Mouse (Mus musculus): ENCODE data around the gene Kdm8. TPM values are rescaled to one million over a fixed set of nuclear protein-coding genes. Genes with fewer than 3 reads are reported as not detected.

The Kdm8 gene
- 4.7 and 5.7 TPM in 2 replicates for polyA plus RNA-seq (2015; fragmentation: Nextera tagmentation; extraction: Ambion mirVana)

GRCm38 (mm10) chr7:125444464-125445401 is at the start of gene Kdm8:
Kdm8 (plus strand) TSS chr7:125444676.
- peak; percentile 98 for ATAC-seq (ENCODE audit: low FRiP score)
- H3K27ac ChIP-seq (replicated peaks): peak within 1 kb of the TSS; percentile 99
- no peaks in the 10 kb centered on the region for H3K9me3 ChIP-seq (replicated peaks)
- H3K27me3 ChIP-seq (replicated peaks): no peaks in the 10 kb centered on the region
- H3K4me1 ChIP-seq: peaks cover 20% of the 10 kb centered on the region
- peak within 1 kb of the TSS; percentile 86 for H3K9ac ChIP-seq (replicated peaks)
- peak within 1 kb of the TSS; percentile 68 for H3K4me3 ChIP-seq (replicated peaks)
- no peaks in the 10 kb centered on the region for H3K36me3 ChIP-seq
- peak within 1 kb of the TSS; percentile 85 for H3K4me2 ChIP-seq
- 1% methylated on average over 61 of the region's 61 CpGs for WGBS

- Histone ChIP-seq H3K4me3 (replicated peaks) (no peak overlapping the region), H3K36me3 (no peaks in the 10 kb centered on the region), H3K9me3 (replicated peaks) (no peaks in the 10 kb centered on the region), H3K9ac (replicated peaks) (no peak overlapping the region), H3K4me2 (no peak overlapping the region), H3K27me3 (replicated peaks) (0 out of 2 replicates have a peak, but pooled peaks cover 16% of the 10 kb centered on the region), H3K27ac (replicated peaks) (no peak overlapping the region), H3K4me1 (peaks cover 8% of the 10 kb centered on the region)
- WGBS: 79% methylated on average over 8 of the region's 8 CpGs
- ATAC-seq (ENCODE audit: low FRiP score): no peak
These were observed 46.4 kb upstream of the Kdm8 start for GRCm38 (mm10) chr7:125398116-125398515.

- H3K4me1 ChIP-seq: peaks cover 6% of the 10 kb centered on the region; the same call in 1 of the 2 replicates
- H3K36me3 ChIP-seq: no peaks in the 10 kb centered on the region
- ATAC-seq (ENCODE audit: low FRiP score): no peak
- no peak overlapping the region for H3K9ac ChIP-seq (replicated peaks)
- H3K27ac ChIP-seq (replicated peaks): no peak overlapping the region
- H3K9me3 ChIP-seq (replicated peaks): no peaks in the 10 kb centered on the region
- 65% methylated on average over 6 of the region's 6 CpGs for WGBS
- H3K27me3 ChIP-seq (replicated peaks): 0 out of 2 replicates have a peak, but pooled peaks cover 16% of the 10 kb centered on the region
- H3K4me2 ChIP-seq: no peak overlapping the region
- H3K4me3 ChIP-seq (replicated peaks): no peak overlapping the region
These were observed 45.8 kb upstream of the Kdm8 start for GRCm38 (mm10) chr7:125398687-125399086.

- no peak overlapping the region for H3K4me3 ChIP-seq (replicated peaks)
- H3K27me3 ChIP-seq (replicated peaks): no peaks in the 10 kb centered on the region
- WGBS: 69% methylated on average over 6 of the region's 6 CpGs
- no peaks in the 10 kb centered on the region for H3K36me3 ChIP-seq
- no peak for ATAC-seq (ENCODE audit: low FRiP score)
- H3K4me1 ChIP-seq: no peaks in the 10 kb centered on the region
- H3K9me3 ChIP-seq (replicated peaks): no peaks in the 10 kb centered on the region
- no peak overlapping the region for H3K4me2 ChIP-seq
- no peak overlapping the region for H3K27ac ChIP-seq (replicated peaks)
- H3K9ac ChIP-seq (replicated peaks): no peak overlapping the region
These were observed 37.3 kb upstream of the Kdm8 start for GRCm38 (mm10) chr7:125407136-125407535.

GRCm38 (mm10) chr7:125415087-125415486 is 29.4 kb upstream of the Kdm8 start:
- Histone ChIP-seq H3K9ac (replicated peaks) (no peak overlapping the region), H3K4me3 (replicated peaks) (no peak overlapping the region), H3K4me2 (no peak overlapping the region), H3K27ac (replicated peaks) (no peak overlapping the region), H3K27me3 (replicated peaks) (no peaks in the 10 kb centered on the region), H3K4me1 (peaks cover 9% of the 10 kb centered on the region; the same call in 1 of the 2 replicates), H3K36me3 (no peaks in the 10 kb centered on the region), H3K9me3 (replicated peaks) (no peaks in the 10 kb centered on the region)
- WGBS: 98% methylated on average over 1 of the region's 1 CpGs
- no peak for ATAC-seq (ENCODE audit: low FRiP score)

GRCm38 (mm10) chr7:125415776-125416175 is 28.7 kb upstream of the Kdm8 start:
- no peak overlapping the region for H3K4me3 ChIP-seq (replicated peaks)
- no peaks in the 10 kb centered on the region for H3K36me3 ChIP-seq
- H3K9ac ChIP-seq (replicated peaks): no peak overlapping the region
- ATAC-seq (ENCODE audit: low FRiP score): no peak
- no peak overlapping the region for H3K27ac ChIP-seq (replicated peaks)
- H3K9me3 ChIP-seq (replicated peaks): no peaks in the 10 kb centered on the region
- H3K4me1 ChIP-seq: peaks cover 9% of the 10 kb centered on the region; the same call in 1 of the 2 replicates
- no peaks in the 10 kb centered on the region for H3K27me3 ChIP-seq (replicated peaks)
- H3K4me2 ChIP-seq: no peak overlapping the region
- WGBS: 91% methylated on average over 4 of the region's 4 CpGs

- H3K36me3 ChIP-seq: no peaks in the 10 kb centered on the region
- no peak overlapping the region for H3K4me3 ChIP-seq (replicated peaks)
- H3K9ac ChIP-seq (replicated peaks): no peak overlapping the region
- H3K27ac ChIP-seq (replicated peaks): no peak overlapping the region
- peaks cover 9% of the 10 kb centered on the region; the same call in 1 of the 2 replicates for H3K4me1 ChIP-seq
- H3K9me3 ChIP-seq (replicated peaks): no peaks in the 10 kb centered on the region
- no peak for ATAC-seq (ENCODE audit: low FRiP score)
- 47% methylated on average over 5 of the region's 5 CpGs for WGBS
- no peaks in the 10 kb centered on the region for H3K27me3 ChIP-seq (replicated peaks)
- no peak overlapping the region for H3K4me2 ChIP-seq
These were observed 27.7 kb upstream of the Kdm8 start for GRCm38 (mm10) chr7:125416762-125417161.

- Histone ChIP-seq H3K27ac (replicated peaks) (no peak overlapping the region), H3K4me1 (peaks cover 9% of the 10 kb centered on the region; the same call in 1 of the 2 replicates), H3K27me3 (replicated peaks) (no peaks in the 10 kb centered on the region), H3K9me3 (replicated peaks) (no peaks in the 10 kb centered on the region), H3K4me2 (no peak overlapping the region), H3K36me3 (no peaks in the 10 kb centered on the region), H3K4me3 (replicated peaks) (no peak overlapping the region), H3K9ac (replicated peaks) (no peak overlapping the region)
- no peak for ATAC-seq (ENCODE audit: low FRiP score)
- 40% methylated on average over 3 of the region's 3 CpGs for WGBS
These were observed 26.1 kb upstream of the Kdm8 start for GRCm38 (mm10) chr7:125418413-125418812.

GRCm38 (mm10) chr7:125420190-125420589 is 24.3 kb upstream of the Kdm8 start:
- no peak for ATAC-seq (ENCODE audit: low FRiP score)
- H3K9ac ChIP-seq (replicated peaks): no peak overlapping the region
- WGBS: 65% methylated on average over 2 of the region's 2 CpGs

GRCm38 (mm10) chr7:125421911-125422310 is 22.6 kb upstream of the Kdm8 start:
- H3K4me2 ChIP-seq: no peak overlapping the region
- H3K27me3 ChIP-seq (replicated peaks): no peaks in the 10 kb centered on the region
- no peaks in the 10 kb centered on the region for H3K36me3 ChIP-seq
- peaks cover 4% of the 10 kb centered on the region; the same call in 1 of the 2 replicates for H3K4me1 ChIP-seq
- WGBS: 47% methylated on average over 2 of the region's 2 CpGs
- no peak overlapping the region for H3K27ac ChIP-seq (replicated peaks)
- no peak for ATAC-seq (ENCODE audit: low FRiP score)
- H3K4me3 ChIP-seq (replicated peaks): no peak overlapping the region
- H3K9ac ChIP-seq (replicated peaks): no peak overlapping the region
- no peaks in the 10 kb centered on the region for H3K9me3 ChIP-seq (replicated peaks)

More at GRCm38 (mm10) chr7:125420190-125420589, 24.3 kb upstream of the Kdm8 start:
- Histone ChIP-seq H3K36me3 (no peaks in the 10 kb centered on the region), H3K9me3 (replicated peaks) (no peaks in the 10 kb centered on the region), H3K4me2 (no peak overlapping the region), H3K27ac (replicated peaks) (no peak overlapping the region), H3K27me3 (replicated peaks) (no peaks in the 10 kb centered on the region), H3K4me3 (replicated peaks) (no peak overlapping the region), H3K4me1 (peaks cover 9% of the 10 kb centered on the region; the same call in 1 of the 2 replicates)

- ATAC-seq (ENCODE audit: low FRiP score): no peak
- Histone ChIP-seq H3K27ac (replicated peaks) (no peak overlapping the region), H3K4me2 (no peak overlapping the region), H3K36me3 (no peaks in the 10 kb centered on the region), H3K4me1 (no peaks in the 10 kb centered on the region), H3K9ac (replicated peaks) (no peak overlapping the region), H3K4me3 (replicated peaks) (no peak overlapping the region), H3K9me3 (replicated peaks) (no peaks in the 10 kb centered on the region), H3K27me3 (replicated peaks) (no peaks in the 10 kb centered on the region)
- WGBS: 74% methylated on average over 3 of the region's 3 CpGs
These were observed 21.4 kb upstream of the Kdm8 start for GRCm38 (mm10) chr7:125423056-125423455.

Data from neural tube, embryonic 15.5 days (tissue).